Mouse (Mus musculus): ENCODE data around the gene Ly6g6d. TPM values are rescaled to one million over a fixed set of nuclear protein-coding genes. Genes with fewer than 3 reads are reported as not detected.

The Ly6g6d gene
- total RNA-seq, 1 experiment: 1.6 TPM

DNA sequence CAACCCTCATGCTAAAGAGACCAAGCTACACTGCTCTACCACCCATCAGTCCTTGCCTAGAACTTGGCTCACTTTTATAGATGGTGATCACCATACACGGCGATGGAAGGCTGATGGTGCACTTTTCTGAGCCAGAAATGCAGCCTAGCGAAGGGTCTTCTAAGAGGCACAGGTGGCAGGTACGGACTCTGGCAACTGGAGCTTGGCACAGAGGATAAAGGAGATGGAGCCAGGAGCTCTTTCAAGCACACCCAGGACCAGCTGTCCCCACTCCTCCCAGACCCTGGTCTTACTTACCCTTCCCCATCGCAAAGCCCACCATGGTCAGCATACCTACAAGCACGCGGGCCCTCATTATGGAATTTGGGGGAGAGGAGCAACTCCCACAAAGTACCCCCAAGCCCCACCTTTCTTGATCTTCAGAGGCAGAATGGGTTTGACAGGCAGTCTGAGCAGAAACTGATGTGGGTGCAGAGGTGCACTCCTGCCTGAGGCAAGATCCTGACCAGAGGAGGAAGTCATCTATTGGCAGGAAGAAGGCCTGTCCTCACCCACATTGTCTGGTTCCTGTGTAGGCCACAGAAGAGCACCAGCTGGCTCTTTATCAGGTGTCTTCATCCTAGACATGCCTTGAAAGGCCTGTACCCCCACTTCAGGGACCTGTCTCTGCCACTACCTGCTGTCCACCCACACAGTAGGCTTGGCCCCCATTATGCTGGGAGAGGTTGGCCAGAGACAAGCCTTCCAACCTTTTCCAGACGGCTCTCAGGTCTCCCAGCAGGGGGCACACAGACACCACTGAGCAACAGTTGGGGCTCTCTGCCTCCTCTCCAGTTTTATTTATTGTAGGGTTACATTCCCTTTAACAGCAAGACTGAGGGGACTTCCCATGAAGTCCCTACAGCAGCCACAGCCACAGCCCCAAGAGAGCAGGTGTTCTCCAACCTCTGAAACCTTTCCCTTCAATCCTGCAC, 37.5 kb upstream of the Ly6g6d start, which contains the start of gene Ly6g5b:
Gene Ly6g5b, minus strand, starts transcription at position 383 of the 974 bp plus-strand sequence.
- Histone ChIP-seq H3K4me1 (ENCODE audit: control insufficient read depth in 2 of 2, insufficient read depth in 2 of 2, low read length in 2 of 2, poor library complexity in 1 of 2) (peaks cover 0 to 3% of the 10 kb centered on the region in 2 experiments; a peak in 2 of 4 replicates), H3K27ac (ENCODE audit: insufficient read depth, low read depth, low read length, poor library complexity, severe bottlenecking) (no peak within 1 kb of the TSS), H3K9me3 (ENCODE audit: control insufficient read depth, insufficient read depth, low read depth, low read length) (no peaks in the 10 kb centered on the region), H3K36me3 (ENCODE audit: control insufficient read depth, insufficient read depth, low read length, poor library complexity, severe bottlenecking) (peaks cover 32% of the 10 kb centered on the region), H3K9ac (ENCODE audit: insufficient read depth, low read depth, low read length, poor library complexity, severe bottlenecking) (no peak within 1 kb of the TSS), H3K4me3 (ENCODE audit: insufficient read depth in 1 of 2, low read depth in 1 of 2, low read length in 2 of 2, poor library complexity in 1 of 2, severe bottlenecking in 1 of 2) (no peak within 1 kb of the TSS)
- no peak for DNase-seq (ENCODE audit: low read depth, low spot score)
- TF ChIP-seq MAFK (IDR thresholded peaks at IDR 0.05; ENCODE audit: insufficient read depth, low read depth, low read length) (no peak), CHD2 (IDR thresholded peaks at IDR 0.05; ENCODE audit: low read depth, low read length) (no peak), HCFC1 (IDR thresholded peaks at IDR 0.05; ENCODE audit: borderline replicate concordance, insufficient read depth, low read length) (no peak), ZNF384 (IDR thresholded peaks at IDR 0.05; ENCODE audit: low read depth, low read length) (no peak), ZC3H11A (IDR thresholded peaks at IDR 0.05; ENCODE audit: borderline replicate concordance, low read depth, low read length) (no peak)
- in situ Hi-C loops (cut with MboI; ENCODE audit: low sequenced_read_pairs in 2 of 2, unreplicated experiment in 2 of 2): loop anchor here in 1 of 2 experiments (25.0 kb wide), 1 partner anchor 103 kb away; the partner anchor contains the start of genes Vars and Vwa7

DNA sequence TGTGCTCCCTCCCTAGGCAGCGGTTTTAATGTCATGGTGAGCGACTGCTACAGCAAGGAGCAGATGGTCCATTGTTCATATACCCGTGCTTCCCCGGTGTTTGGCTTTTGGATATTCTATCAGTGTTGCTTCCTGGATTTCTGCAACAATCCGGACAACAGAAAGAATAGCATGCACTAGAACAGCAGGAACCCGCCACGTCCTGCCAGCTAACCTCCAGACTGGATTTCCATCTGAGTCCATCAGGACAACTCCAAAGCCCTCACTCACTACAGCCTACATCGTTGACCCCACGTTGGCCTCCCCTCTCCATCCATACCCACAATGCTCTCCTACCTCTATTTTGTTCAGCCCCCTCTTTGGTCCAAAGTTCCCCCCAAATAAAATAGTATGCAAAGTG, 33.9 kb upstream of the Ly6g6d start:
- H3K4me1 ChIP-seq (ENCODE audit: control insufficient read depth in 2 of 2, insufficient read depth in 2 of 2, low read length in 2 of 2, poor library complexity in 1 of 2): no peaks in the 10 kb centered on the region; a peak in 1 of 4 replicates
- in situ Hi-C loops (cut with MboI; ENCODE audit: low sequenced_read_pairs in 2 of 2, unreplicated experiment in 2 of 2): loop anchor here in 1 of 2 experiments (25.0 kb wide), 1 partner anchor 99 kb away; the partner anchor contains the start of genes Vars and Vwa7
- H3K36me3 ChIP-seq (ENCODE audit: control insufficient read depth, insufficient read depth, low read length, poor library complexity, severe bottlenecking): peaks cover 14% of the 10 kb centered on the region
- no peak for DNase-seq (ENCODE audit: low read depth, low spot score)
- H3K9me3 ChIP-seq (ENCODE audit: control insufficient read depth, insufficient read depth, low read depth, low read length): no peaks in the 10 kb centered on the region
- H3K9ac ChIP-seq (ENCODE audit: insufficient read depth, low read depth, low read length, poor library complexity, severe bottlenecking): no peak overlapping the region
- no peak for TF ChIP-seq ZC3H11A (IDR thresholded peaks at IDR 0.05; ENCODE audit: borderline replicate concordance, low read depth, low read length)
- TF ChIP-seq ZNF384 (IDR thresholded peaks at IDR 0.05; ENCODE audit: low read depth, low read length): no peak
- TF ChIP-seq HCFC1 (IDR thresholded peaks at IDR 0.05; ENCODE audit: borderline replicate concordance, insufficient read depth, low read length): no peak
- H3K27ac ChIP-seq (ENCODE audit: insufficient read depth, low read depth, low read length, poor library complexity, severe bottlenecking): no peak overlapping the region
- H3K4me3 ChIP-seq (ENCODE audit: insufficient read depth in 1 of 2, low read depth in 1 of 2, low read length in 2 of 2, poor library complexity in 1 of 2, severe bottlenecking in 1 of 2): no peak overlapping the region

DNA sequence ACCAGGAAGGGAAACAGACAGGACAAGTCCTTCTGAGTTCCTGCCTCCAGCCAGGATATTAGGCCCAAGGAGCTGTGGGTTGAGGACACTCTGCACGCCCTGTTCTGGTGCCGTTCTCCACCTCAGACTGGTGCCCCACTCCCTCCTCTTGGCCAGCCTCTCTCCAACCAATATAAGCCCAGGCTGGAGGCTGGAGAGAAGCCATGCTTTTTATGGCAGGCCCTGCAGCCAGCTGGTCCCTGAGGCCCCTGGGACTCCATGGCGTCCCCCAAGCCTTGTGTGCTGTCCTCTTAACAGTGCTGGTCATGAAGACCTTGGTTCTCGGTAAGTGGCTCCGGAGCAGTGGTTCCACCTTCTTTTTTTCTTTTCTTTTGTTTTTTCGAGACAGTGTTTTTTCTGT, 30.2 kb upstream of the Ly6g6d start, which contains the start of gene Ly6g5c:
Gene Ly6g5c, plus strand, starts transcription at position 183 of the 400 bp plus-strand sequence.
- Histone ChIP-seq H3K4me1 (ENCODE audit: control insufficient read depth in 2 of 2, insufficient read depth in 2 of 2, low read length in 2 of 2, poor library complexity in 1 of 2) (peaks cover 0 to 3% of the 10 kb centered on the region in 2 experiments; a peak in 1 of 4 replicates), H3K9me3 (ENCODE audit: control insufficient read depth, insufficient read depth, low read depth, low read length) (no peaks in the 10 kb centered on the region), H3K9ac (ENCODE audit: insufficient read depth, low read depth, low read length, poor library complexity, severe bottlenecking) (no peak within 1 kb of the TSS), H3K4me3 (ENCODE audit: insufficient read depth in 1 of 2, low read depth in 1 of 2, low read length in 2 of 2, poor library complexity in 1 of 2, severe bottlenecking in 1 of 2) (no peak within 1 kb of the TSS), H3K36me3 (ENCODE audit: control insufficient read depth, insufficient read depth, low read length, poor library complexity, severe bottlenecking) (no peaks in the 10 kb centered on the region), H3K27ac (ENCODE audit: insufficient read depth, low read depth, low read length, poor library complexity, severe bottlenecking) (no peak within 1 kb of the TSS)
- in situ Hi-C loops (cut with MboI; ENCODE audit: low sequenced_read_pairs in 2 of 2, unreplicated experiment in 2 of 2): loop anchor here in 1 of 2 experiments (25.0 kb wide), 1 partner anchor 96 kb away; the partner anchor contains the start of genes Vars and Vwa7
- no peak for DNase-seq (ENCODE audit: low read depth, low spot score)
- TF ChIP-seq HCFC1 (IDR thresholded peaks at IDR 0.05; ENCODE audit: borderline replicate concordance, insufficient read depth, low read length) (no peak), MAFK (IDR thresholded peaks at IDR 0.05; ENCODE audit: insufficient read depth, low read depth, low read length) (no peak), ZC3H11A (IDR thresholded peaks at IDR 0.05; ENCODE audit: borderline replicate concordance, low read depth, low read length) (no peak), ZNF384 (IDR thresholded peaks at IDR 0.05; ENCODE audit: low read depth, low read length) (no peak), CHD2 (IDR thresholded peaks at IDR 0.05; ENCODE audit: low read depth, low read length) (no peak)

DNA sequence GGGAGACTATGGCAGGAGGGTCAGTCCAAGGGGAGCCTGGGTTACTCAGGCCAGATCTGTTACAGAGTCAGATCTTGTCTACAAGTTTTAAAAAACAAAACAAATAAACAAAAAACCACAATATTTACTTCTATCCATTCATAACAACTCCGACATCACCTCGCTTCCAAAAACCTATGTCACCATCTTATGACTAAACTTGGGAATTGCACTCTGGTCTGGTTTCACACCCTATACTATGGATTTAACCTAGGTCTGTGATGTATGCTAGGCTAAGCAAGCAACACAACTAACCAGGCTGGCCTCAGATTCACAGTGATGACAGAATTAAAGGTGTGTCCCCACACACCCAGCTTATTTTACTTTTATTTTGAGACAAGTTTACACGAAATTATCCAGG, 28.7 kb upstream of the Ly6g6d start:
- no peak for DNase-seq (ENCODE audit: low read depth, low spot score)
- in situ Hi-C loops (cut with MboI; ENCODE audit: low sequenced_read_pairs in 2 of 2, unreplicated experiment in 2 of 2): loop anchor here in 1 of 2 experiments (25.0 kb wide), 1 partner anchor 94 kb away; the partner anchor contains the start of genes Vars and Vwa7
- TF ChIP-seq ZC3H11A (IDR thresholded peaks at IDR 0.05; ENCODE audit: borderline replicate concordance, low read depth, low read length) (no peak), HCFC1 (IDR thresholded peaks at IDR 0.05; ENCODE audit: borderline replicate concordance, insufficient read depth, low read length) (no peak)
- no peak overlapping the region for H3K27ac ChIP-seq (ENCODE audit: insufficient read depth, low read depth, low read length, poor library complexity, severe bottlenecking)
- peaks cover 0 to 3% of the 10 kb centered on the region in 2 experiments; a peak in 1 of 4 replicates for H3K4me1 ChIP-seq (ENCODE audit: control insufficient read depth in 2 of 2, insufficient read depth in 2 of 2, low read length in 2 of 2, poor library complexity in 1 of 2)
- H3K36me3 ChIP-seq (ENCODE audit: control insufficient read depth, insufficient read depth, low read length, poor library complexity, severe bottlenecking): peaks cover 7% of the 10 kb centered on the region; the same call in 1 of the 2 replicates
- no peak overlapping the region for H3K4me3 ChIP-seq (ENCODE audit: insufficient read depth in 1 of 2, low read depth in 1 of 2, low read length in 2 of 2, poor library complexity in 1 of 2, severe bottlenecking in 1 of 2)
- H3K9ac ChIP-seq (ENCODE audit: insufficient read depth, low read depth, low read length, poor library complexity, severe bottlenecking): no peak overlapping the region
- no peaks in the 10 kb centered on the region for H3K9me3 ChIP-seq (ENCODE audit: control insufficient read depth, insufficient read depth, low read depth, low read length)
